Mouse (Mus musculus): Measurements from ENCODE around the gene Rps6ka2. TPM values are rescaled to one million over a fixed set of nuclear protein-coding genes. Genes with fewer than 3 reads are reported as not detected.

Rps6ka2 gene
- total RNA-seq, 2 experiments from 2014 or later, result 38.6 to 49.2 TPM

GRCm38 (mm10) chr17:7221310-7221709, 51.4 kb downstream of the Rps6ka2 start:
- DNase-seq, result no peak

DNA sequence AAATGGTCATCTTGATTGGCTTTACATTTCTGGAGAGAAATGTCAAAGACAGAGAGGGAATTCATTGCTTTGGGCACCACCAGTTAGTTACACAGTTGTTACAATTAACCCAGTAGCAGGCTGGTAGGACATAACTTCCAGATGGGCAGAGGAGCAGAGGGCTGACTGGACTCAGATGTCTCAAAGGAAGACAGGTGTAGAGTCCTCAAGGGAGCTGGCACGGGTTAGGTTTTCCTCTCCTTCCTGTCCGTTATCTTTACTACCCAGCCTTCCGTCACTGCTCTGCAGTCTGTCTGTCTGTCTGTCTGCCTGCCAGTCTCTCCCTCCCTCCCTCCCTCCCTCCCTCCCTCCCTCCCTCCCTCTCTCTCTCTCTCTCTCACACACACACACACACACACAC, 52.3 kb downstream of the Rps6ka2 start:
- DNase-seq, result no peak

- DNase-seq, result no peak
Measured at GRCm38 (mm10) chr17:7228545-7228944, 58.6 kb downstream of the Rps6ka2 start.

DNA sequence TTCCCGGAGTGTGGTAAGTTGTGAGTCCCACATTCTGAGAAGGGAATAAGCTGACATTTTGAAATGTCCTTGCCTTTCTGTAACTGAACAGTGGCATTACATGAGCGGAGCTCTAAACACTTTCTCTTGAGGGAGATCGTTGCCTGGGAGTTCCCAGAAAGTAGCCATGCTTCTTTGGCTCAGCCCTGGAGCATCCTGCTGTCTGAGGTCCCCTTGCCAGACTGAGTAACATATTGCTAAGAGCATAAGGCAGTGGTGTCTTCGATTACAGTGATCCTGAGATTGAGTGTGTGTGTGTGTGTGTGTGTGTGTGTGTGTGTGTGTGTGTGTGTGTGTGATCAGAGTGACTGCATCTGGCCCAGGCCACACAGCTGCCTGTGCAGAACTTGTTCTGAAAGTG, 61.4 kb downstream of the Rps6ka2 start:
- DNase-seq, result no peak

DNA sequence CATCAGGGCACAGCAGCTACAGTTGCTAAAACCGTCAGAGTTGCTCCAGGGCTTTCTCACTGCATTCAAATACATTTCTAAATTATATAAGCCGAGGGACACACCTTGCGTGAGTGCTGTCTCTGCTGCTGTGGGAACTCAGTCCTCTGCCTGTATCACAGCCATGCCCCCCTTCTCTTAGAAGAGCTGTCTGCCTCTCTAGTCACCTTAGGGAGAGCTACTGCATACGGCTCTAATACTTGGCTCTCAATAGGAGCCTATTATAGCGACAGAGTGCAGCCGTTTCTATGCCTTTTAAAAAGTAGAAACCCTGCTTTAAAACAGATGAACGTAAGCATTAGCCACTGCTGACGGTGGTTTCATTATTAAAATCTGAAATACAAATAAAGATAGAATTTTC, 61.9 kb downstream of the Rps6ka2 start:
- DNase-seq, result no peak

GRCm38 (mm10) chr17:7232400-7232799, 62.5 kb downstream of the Rps6ka2 start:
- DNase-seq, result no peak

DNA sequence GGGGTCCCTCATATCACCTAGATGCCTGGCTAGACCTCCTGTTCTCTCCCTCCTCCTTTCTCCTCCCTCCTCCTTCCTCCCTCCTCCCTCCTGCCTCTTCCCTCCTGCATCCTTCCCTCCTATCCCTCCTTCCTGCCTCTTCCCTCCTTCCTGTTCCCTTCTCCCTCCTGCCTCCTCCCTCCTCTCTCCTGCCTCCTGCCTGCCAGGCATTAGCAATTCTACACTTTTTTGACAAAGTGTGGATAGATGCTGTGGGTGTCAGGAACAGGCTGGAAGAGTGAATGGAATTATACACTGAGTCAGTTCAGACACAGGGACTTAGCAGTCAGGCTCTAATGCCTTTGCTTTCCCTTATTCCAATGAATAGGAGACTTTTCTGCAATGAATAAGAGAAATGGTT, 63.3 kb downstream of the Rps6ka2 start:
- no peak for DNase-seq

DNA sequence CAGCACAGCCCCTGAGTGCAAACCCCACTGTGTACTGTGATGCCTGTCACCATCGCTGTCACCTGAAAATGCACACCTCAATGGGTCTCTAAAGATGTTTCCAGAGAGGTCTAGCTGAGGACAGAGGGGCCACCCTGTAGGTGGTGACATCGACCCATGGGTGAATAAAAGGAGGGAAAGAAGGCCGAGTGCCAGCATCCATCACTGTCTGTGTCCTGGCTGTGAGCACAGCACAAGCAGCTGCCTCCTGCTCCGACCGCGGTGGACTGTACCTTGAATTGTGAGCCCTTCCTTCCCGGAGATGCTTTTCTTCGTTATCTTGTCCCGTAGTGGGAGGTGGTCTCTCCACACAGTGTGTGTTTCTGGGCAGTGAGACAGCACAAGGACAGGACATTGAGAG, 67.8 kb downstream of the Rps6ka2 start:
- no peak for DNase-seq

- no peak for DNase-seq
Measured at GRCm38 (mm10) chr17:7238766-7239165, 68.9 kb downstream of the Rps6ka2 start.

GRCm38 (mm10) chr17:7240526-7240925, 70.6 kb downstream of the Rps6ka2 start:
- DNase-seq, result no peak

- no peak for DNase-seq
Measured at GRCm38 (mm10) chr17:7245078-7245477, 75.2 kb downstream of the Rps6ka2 start.

DNA sequence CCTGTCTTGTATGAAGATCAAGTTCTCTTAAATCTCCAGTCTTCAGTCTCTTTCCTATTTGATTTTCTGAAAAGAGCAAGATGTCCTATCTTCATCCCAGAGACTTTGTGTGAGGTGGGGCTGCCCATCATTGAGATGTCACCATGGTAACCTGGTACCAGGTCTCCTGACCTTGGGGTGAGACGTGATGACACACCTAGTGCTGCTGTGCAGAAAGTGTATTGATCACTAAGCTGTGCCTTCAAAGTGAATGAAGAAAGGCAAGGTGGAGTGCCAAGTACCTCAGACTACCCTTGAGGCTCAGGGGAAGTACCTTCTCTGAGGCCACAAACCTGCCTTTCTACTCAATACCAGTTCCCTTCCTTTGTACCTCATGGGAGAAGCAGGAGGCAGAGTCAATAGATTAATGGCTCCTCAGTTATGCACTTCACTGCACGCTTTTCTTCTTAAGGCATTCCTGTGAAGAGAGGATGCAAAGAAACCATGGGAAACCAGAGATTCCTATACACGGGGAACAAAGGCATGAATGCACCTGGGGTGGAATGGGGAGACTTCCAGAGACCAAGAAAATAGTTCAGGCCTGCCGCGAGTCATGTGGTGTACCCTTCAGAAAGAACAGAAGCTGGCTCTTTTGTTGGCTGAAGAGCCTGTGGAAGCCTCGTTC, 77.1 kb downstream of the Rps6ka2 start:
- DNase-seq, result no peak

DNA sequence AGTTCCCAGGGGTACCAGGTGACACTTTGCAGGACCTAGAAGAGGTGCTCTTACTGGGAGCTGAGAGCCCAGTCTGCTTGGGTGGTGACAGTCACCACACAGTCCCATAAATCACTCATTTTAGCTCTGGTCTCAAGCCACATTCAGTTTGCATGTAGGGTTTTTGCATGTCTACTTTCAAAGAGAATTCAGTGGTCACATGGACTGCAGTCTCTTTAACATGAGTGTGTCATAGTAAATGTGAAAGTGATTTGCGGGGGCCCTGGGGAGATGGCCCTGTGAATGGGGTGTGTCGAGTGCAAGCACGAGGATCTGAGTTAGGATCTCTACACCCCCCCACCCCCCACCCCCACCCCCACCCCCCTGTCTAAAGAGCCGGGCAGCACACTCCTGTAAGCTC, 80.5 kb downstream of the Rps6ka2 start:
- no peak for DNase-seq

DNA sequence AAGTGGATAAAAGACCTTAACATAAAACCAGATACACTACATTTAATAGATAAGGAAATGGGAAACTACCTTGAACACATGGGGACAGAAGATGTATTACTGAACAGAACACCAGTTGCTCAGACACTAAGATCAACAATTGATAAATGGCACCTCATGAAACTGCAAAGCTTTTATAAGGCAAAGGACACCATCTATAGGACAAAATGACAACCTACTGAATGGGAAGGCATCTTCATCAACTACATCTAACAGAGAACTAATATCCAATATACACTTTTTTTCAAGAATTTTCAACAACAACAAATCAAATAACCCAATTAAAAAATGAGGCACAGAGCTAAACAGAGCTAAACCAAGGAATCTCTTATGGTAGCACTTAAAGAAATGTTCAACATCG, 87.3 kb downstream of the Rps6ka2 start:
- no peak for DNase-seq

DNA sequence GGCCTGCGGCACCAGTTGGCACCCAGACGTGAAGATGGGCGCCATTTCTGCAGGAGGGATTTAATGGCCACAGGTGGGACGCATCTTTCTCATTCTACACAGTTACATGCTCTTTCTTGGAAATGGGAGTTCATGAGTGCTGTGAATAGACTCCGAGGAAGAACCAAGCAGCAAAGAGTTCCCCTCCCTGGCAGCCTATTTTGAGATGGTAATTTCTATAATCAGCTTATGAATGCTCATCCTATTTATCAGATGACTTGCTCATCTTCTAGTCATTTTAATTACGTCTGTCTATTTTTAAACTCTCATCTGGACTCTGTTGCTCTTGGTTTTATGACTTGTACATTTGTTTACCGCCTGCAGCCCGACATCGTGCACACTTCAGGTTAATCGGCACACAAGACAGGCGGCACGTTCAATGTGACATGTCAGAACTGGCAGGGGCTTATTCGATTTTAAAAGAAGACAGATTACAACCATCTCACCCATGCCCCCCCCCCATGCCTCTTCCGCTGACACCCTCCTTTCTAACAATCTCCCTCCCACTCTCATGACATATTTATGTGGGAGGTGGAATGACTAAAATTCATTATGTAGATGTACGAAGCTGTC, 88.9 kb downstream of the Rps6ka2 start:
- DNase-seq, result no peak

- peak; percentile 20 to 43 for DNase-seq
Measured at GRCm38 (mm10) chr17:7260360-7260759, 90.4 kb downstream of the Rps6ka2 start.

DNA sequence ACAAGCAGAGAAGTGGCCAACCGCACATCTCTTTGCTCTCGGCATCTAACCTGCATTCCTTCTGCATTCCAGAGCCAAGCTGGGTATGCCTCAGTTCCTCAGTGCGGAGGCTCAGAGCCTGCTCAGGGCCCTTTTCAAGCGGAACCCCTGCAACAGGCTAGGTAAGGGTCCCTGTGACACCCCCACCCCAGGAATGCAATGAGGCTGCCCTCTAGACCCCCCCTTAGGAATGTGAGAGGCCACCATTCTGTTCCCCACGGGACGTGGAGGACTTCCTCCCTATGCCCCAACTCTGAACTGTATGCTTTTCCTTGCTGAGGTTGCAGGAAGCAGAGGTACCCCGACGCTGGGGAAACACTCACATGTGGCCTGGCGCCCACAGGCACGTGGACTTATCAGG, 92.1 kb downstream of the Rps6ka2 start:
- no peak for DNase-seq

DNA sequence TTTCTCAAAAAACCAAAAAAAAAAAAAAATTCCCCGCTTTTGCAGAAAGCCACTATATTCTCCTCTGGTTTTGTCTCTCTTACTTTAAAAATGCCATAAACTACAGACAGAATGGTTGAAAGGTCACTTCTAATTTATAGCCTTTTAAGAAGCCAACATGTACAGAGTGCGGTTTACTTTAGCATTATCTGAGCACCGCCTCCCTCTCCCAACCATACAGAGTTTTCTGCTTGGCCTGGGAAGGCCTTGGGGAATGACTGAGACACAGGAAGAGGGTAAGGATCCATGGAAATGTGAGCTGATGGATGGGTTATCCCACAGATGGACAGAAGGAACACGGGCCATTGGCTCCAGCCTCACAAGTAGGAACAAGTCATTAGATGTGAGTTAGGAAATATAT, 92.7 kb downstream of the Rps6ka2 start:
- DNase-seq, result no peak

DNA sequence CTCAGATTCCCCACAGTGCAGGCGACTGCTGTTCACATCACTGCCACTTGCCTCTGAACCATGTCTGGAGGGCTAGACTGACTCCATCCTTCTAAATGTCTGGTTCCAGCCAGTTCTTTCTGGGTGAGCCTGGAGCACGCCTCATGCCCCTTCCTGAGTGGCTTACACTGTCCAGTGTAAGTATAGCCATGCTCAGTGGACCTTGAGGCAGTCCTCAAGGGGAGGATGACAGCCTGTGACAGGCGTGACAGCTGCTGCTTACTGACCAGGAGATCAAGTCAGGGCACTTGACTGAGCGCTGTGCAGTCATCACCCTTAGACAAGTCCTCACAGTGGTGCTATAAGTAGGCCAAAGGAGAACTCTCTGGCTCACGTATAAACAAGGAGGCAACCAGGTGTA, 94.7 kb downstream of the Rps6ka2 start:
- DNase-seq, result no peak

DNA sequence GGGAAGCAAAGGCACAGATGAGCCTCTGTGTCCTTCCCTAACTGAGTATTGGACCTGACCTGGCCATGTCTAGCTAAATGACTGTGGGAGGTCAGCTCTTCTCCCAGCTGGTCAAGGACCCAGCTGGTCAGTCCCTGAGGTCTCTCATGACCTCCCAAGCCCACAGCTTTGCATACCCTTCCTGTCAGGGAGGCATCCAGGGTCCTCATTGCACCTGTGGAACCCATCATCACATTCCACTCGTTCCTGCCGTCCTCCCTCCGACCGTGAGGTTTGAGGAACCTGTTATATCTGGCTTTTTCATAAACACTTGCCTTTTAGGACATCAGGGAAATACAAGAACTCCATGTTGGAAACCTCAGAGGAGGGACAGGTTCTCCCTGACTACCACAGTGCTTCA, 95.4 kb downstream of the Rps6ka2 start:
- DNase-seq, result no peak

DNA sequence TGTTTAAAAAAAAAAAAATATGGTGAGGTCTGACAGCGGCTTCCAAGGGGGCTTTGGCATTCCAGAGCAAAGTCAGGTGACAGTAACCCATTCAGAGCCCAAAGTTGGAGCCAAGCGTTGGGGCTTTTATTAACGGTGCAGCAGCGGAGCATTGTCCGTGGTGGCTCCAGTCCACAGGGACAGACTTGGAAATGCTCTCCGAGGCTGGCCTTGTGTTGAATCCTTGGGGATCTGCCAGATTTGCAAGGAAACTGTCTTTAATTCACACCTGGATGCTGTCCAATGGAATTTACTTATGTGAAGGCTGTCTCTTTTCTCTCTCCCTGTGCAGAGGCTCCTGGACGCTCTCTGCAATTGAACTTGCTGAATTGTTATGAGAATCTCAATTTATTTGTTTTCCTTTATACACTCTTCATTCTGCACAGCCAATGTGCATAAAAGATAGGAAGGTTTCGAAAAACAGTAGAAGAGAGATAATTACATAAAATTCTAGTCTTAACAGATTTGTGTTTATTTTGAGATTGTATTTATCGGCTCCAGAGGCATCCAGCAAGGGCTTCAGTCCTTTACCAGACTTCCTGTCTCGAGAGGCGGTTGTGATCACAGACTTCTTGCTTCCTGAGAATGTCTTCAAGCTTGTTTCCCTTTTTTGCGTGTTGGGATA, 95.9 kb downstream of the Rps6ka2 start:
- DNase-seq, result no peak

- no peak for DNase-seq
Measured at GRCm38 (mm10) chr17:7267843-7268242, 97.9 kb downstream of the Rps6ka2 start.

DNA sequence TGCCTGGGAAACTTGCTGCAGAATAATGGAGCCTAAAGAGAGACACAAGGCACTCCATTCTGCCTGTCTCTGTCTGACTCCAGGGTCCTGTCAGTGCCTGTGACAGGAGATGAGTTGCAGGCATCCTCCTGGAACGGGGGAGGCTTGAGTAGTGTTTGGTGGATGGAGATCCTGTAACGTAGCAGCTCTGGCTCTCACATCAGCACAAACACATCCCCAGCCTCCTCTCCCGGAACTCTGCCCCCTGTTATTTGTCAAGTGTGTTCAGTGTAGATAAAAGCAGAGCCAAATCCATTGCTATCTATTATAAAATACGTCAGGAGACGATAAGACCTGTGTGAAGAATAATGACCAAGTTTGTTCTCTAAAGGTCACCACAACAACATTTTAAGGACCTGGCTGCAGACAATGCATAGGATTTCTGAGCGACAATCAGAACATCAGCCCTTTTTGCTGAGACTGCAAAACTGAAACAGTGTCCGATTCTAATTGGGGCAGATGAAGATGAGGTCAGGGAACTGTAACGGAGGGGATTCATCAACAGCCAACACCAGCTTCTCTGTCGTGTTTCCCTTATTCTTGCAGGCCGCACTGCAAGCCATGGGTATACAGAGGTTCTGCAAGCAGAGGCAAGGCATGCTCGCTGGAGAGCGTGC, 99.4 kb downstream of the Rps6ka2 start:
- peak in 1 of 2 experiments; percentile 66 for DNase-seq

All from heart, adult 18-20 months (tissue).